Mouse (Mus musculus) layer of hippocampus, adult 8-10 months (tissue): Measurements from ENCODE around the gene Plch2. TPM values are rescaled to one million over a fixed set of nuclear protein-coding genes. Genes with fewer than 3 reads are reported as not detected.
"Not testable (repeated sequence)": the region's sequence is repeated elsewhere in the genome, so short reads cannot be mapped to it uniquely, and the experiment has no call there.

ENCODE experiments used
- DNase-seq, 2 experiments: peaks; one replicate each; pipeline ENCODE4 v3.0.0; 2022; ENCODE audit warnings: low spot score in 2 of 2
- total RNA-seq, 4 experiments: library from RNA; stranded (reverse); gene quantifications; 2 replicates each; pipeline ENCODE4 v1.2.4; 2022

Gene Plch2
- 100 to 1,000 TPM in 1 of 4 experiments, 10 to 100 TPM in 3; 85.1 to 110 (median 94.9) TPM for total RNA-seq

- DNase-seq, result no peak
These were observed at the start of gene Plch2 for GRCm38 (mm10) chr4:155056724-155057123. Gene Plch2 (minus strand): TSS chr4:155056784.

- no peak for DNase-seq
These were observed 42.0 kb upstream of the Plch2 start for GRCm38 (mm10) chr4:155098572-155098971.

DNA sequence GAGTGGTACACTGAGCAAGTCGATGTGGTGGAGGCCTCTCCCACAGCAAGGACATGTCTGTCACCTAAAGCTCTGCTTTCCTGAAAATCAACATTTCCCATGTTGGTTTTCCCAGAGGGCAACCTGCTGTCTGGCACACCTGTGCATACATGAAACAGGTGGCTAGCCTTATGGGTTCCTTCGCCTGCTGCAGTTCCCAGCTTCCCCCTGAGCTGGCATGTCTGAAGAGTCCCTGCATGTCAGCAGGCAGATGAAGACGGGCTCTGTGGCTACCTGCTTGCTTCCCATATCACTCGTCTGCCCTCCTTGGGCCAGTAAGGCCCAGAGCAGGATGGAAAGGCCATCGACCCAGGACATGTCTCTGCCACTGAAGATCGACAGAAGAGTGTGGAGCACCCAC, 40.9 kb upstream of the Plch2 start:
- DNase-seq, result no peak

DNA sequence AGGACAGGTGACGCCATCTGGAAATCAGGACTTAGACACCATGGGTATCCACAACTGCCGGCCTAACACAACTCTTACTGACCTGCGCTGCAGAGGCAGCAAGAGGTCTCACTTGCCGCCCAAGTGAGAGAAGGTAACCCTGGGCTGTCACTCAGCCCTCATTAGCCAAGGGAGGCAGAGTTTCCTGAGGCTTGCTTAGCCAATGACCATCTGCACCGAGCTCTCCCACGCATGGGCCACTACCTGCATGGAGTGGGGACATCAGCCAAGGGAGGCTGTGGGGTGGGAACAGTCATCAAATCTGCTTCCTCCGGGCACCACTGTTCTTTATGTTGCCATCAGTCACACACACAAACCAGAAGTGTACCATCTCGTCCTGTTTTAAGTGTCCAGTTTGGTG, 39.4 kb upstream of the Plch2 start:
- no peak for DNase-seq

DNA sequence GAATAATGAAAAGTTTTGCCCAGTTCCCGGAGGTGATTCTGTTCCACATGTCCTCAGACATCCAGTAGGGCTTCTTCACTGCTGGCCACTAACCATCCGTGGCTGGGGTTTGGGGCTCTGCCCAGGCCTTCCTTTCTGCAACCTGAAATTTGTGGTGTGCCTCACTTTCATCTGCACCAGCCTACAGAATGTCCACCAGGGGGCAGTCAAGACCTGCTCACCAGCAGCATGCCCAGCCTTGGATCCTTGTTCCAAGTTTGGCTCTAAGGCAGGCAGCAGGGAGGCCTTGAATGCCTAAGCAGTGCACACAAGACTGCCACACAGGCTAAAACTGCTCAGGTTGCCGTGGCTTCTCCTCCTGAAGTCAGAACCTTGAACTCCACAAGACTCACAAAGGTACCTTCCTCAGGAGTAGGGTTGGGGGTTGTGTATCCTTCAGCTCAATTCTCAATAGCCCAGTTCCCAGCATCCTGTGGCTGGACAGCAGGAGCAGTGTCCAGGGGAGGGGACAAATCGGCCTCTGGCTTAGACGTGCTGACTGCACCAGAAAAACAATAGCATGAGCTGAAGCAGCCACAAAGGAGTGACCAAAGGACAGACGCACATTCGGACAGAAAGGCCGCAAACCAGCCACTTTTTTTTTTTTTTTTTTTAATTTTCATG, 38.8 kb upstream of the Plch2 start:
- DNase-seq, result peak; percentile 85 to 91

GRCm38 (mm10) chr4:155094565-155094964, 38.0 kb upstream of the Plch2 start:
- DNase-seq, result peak in 1 of 2 experiments; percentile 41

GRCm38 (mm10) chr4:155093431-155094149, 37.0 kb upstream of the Plch2 start:
- no peak for DNase-seq

DNA sequence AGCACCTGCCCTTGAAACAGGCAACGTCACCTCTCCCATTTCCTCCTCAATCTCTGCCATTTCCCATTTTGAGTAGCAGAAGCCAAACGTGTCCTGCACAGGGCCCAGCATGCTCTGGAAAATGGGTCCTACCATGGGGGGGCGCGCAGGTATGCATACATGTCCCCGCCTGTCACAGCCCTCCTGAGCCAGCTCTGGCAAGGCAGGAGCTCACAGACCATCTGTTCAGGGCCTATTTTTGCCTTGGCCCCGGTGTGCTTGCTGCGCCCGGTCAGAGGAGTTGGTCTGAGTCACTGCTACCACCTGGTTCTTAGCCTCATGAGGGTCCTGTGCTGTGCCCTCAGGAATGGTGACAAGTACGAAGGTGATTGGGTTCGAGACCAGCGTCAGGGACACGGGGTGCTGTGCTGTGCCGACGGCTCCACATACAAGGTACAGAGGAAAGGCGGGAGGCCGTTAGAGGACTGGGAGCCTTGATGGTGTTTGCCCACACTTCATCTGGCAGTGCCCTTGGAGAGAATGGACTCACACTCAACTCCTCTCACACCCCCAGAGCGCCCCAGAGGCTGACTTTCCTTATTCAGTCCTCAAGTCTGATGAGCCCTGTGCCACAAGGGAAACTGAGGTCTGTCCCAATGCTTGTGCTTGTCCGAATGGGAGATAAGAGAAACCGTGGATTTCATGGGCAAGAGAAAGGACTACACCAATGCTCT, 36.3 kb upstream of the Plch2 start:
- no peak for DNase-seq

- no peak for DNase-seq
These were observed 34.3 kb upstream of the Plch2 start for GRCm38 (mm10) chr4:155090688-155091449.

DNA sequence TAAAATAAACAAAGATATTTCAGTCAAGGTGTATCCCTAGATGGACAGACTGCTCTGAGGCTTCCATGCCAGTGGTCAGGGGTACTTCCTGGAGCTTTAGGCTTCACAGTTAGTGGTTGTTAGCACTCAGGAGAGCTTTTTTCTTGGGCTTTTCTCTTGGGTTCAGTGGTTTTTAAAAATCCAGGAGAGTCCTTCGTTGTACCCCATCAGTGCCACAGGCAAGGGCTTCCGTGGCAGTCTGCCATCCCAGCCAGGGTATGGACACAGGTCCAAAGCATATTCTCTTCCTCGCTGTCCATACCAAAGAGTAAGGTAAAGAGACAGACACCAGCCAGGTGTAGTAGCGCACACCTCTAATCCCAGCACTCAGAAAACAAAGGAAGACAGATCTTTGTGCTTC, 33.6 kb upstream of the Plch2 start:
- no peak for DNase-seq

- DNase-seq, result no peak
These were observed 32.7 kb upstream of the Plch2 start for GRCm38 (mm10) chr4:155089241-155089640.

GRCm38 (mm10) chr4:155086108-155087024, 29.8 kb upstream of the Plch2 start, which contains the start of the genes Rer1 and Morn1:
Gene Rer1 (minus strand): TSS chr4:155086382.
Gene Morn1 (plus strand): TSS chr4:155086577.
- peak; percentile 99 to 100 for DNase-seq

GRCm38 (mm10) chr4:155085206-155086107, 28.9 kb upstream of the Plch2 start:
- DNase-seq, result no peak

DNA sequence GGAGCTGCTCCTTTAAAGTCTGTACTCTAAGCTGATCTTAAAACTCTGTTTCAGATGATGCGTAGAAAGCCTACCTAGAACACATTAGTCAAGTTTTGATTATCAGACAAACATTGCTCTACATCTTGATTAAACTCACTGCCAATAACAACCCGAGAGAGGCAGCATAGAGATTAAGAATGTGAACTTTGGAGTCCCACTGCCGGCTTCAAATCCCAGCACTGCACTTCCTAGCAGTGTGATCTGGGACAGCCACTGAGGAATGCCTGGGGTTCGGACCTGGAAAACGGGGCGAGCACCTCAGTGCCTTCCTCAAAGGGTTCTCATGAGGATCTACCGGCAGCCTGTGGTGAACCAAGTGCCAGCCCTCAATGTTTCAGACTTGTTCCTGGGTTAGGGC, 27.8 kb upstream of the Plch2 start:
- no peak for DNase-seq

DNA sequence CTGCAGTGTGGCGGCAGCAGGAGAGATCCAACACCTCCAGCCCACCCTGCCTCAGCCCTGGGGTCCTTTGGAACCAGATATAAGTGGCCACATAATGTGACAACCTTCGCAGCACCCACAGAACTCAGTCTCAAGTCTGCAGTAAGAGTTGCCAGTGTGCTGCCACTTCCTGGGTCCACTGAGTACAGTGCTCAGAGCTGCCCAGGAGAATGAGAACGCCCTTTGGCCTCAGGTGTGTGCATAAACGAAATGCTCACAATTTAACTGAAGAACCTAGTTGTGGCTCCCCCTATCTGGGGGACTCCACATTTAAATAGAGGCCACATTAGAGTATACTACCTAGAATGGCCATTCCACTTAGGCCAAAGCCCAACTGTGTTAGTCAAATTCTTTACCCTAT, 27.0 kb upstream of the Plch2 start:
- DNase-seq, result no peak

DNA sequence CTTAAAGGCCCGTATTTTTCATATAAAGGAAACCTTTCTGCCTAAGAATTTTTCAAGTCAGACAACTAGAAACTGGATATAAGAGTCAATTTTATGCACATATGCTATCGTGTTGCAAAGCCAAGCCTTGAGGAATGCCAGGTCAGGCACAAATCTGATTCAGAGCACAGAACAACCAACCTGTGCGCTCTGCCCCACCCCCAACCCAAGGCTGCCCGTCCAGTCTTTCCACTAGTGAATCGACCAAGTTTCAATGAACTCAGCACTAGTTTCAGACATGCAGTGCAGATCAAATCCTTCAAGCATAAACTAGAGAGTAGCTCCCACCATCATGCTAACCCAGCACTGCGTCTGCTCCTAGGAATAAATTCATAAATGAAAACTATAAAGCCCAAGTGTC, 23.1 kb upstream of the Plch2 start:
- DNase-seq, result no peak

DNA sequence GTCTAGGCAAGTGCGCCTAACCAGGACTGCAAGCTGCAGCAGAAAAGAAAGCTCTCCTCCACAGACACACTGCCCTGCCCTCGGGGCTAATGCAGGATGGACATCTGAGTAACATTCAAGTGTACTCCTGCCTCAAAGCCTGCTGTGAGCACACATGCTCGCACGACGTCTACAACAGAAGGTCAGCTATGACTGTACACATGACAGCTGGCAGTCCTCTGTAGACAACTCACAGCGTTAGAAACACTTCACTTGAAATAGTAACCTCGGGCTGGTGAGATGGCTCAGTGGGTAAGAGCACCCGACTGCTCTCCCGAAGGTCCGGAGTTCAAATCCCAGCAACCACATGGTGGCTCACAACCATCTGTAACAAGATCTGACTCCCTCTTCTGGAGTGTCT, 22.2 kb upstream of the Plch2 start:
- DNase-seq, result not testable (repeated sequence)

- DNase-seq, result no peak
These were observed 20.1 kb upstream of the Plch2 start for GRCm38 (mm10) chr4:155076677-155077076.

- no peak for DNase-seq
These were observed 19.2 kb upstream of the Plch2 start for GRCm38 (mm10) chr4:155075813-155076212.
